Mouse (Mus musculus) CH12.LX (cell line): Measurements from ENCODE around the gene Pak1.

Source experiments
- CHD2 ChIP-seq: IDR thresholded peaks from 2 replicates; pipeline ENCODE4 v1.6.1; 2011; ENCODE audit warnings: low read length, improper control_type of control experiment
- CTCF ChIP-seq, 2 experiments: IDR thresholded peaks in 1 of 2; conservative IDR thresholded peaks in 1 of 2; 2 replicates each; pipeline ENCODE4 v1.5.1; 2011 to 2012; ENCODE audit warnings: low read depth in 2 of 2, low read length in 2 of 2, improper control_type of control experiment in 1 of 2, inconsistent platforms in 1 of 2, mild to moderate bottlenecking in 1 of 2, moderate library complexity in 1 of 2
- KAT2A ChIP-seq: IDR thresholded peaks from 2 replicates; pipeline ENCODE4 v1.6.1; 2012; ENCODE audit warnings: low read length, improper control_type of control experiment, inconsistent platforms; ENCODE audit not compliant: insufficient replicate concordance
- POLR2A ChIP-seq: IDR thresholded peaks from 2 replicates; pipeline ENCODE4 v1.6.1; 2011; ENCODE audit warnings: low read depth, mild to moderate bottlenecking, improper control_type of control experiment, low read length
- SIN3A ChIP-seq: IDR thresholded peaks from 2 replicates; pipeline ENCODE4 v1.6.1; 2012; ENCODE audit warnings: low read length, improper control_type of control experiment, inconsistent platforms
- SMC3 ChIP-seq: IDR thresholded peaks from 2 replicates; pipeline ENCODE4 v1.6.1; 2011; ENCODE audit warnings: low read depth, low read length, improper control_type of control experiment
- ZC3H11A ChIP-seq: IDR thresholded peaks from 2 replicates; pipeline ENCODE4 v1.6.1; 2012; ENCODE audit warnings: low read depth, mild to moderate bottlenecking, inconsistent platforms, low read length, improper control_type of control experiment

GRCm38 (mm10) chr7:97804245-97805066 lies 16.1 kb downstream of the Pak1 start:
- TF ChIP-seq CTCF (conservative IDR thresholded peaks at IDR 0.05 in 1 of 2, IDR thresholded peaks at IDR 0.05 in 1 of 2; ENCODE audit: low read depth in 2 of 2, low read length in 2 of 2) (no peak), SMC3 (no peak), SIN3A (no peak), ZC3H11A (no peak), POLR2A (no peak), KAT2A (no peak), CHD2 (no peak)
